Mouse (Mus musculus) retina, postnatal 7 days (tissue): ENCODE results near the gene Osr1.

ENCODE experiments used
- DNase-seq: peaks from one replicate; pipeline ENCODE4 v3.0.0-alpha.2; 2012; ENCODE audit warnings: low read depth, low spot score

The Osr1 gene

DNA sequence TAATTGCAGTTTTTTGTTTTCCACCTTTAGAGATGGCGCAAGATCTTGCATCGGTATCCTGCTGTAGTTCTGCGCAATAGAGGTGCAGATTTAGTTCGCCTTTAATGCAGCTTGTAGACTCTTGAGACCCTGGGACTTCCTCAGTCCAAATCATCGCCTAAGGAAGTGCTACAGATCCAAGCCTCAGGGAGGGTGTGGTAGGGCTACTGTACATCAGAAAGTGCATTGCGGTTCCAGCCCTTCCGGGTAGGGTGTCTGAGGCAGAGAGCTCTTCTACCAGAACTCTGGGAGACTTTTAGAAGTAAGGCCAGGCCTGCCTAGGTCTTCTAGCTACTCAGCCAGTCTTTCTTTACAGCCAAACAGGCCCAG lies 15.2 kb downstream of the Osr1 start:
- no peak for DNase-seq

DNA sequence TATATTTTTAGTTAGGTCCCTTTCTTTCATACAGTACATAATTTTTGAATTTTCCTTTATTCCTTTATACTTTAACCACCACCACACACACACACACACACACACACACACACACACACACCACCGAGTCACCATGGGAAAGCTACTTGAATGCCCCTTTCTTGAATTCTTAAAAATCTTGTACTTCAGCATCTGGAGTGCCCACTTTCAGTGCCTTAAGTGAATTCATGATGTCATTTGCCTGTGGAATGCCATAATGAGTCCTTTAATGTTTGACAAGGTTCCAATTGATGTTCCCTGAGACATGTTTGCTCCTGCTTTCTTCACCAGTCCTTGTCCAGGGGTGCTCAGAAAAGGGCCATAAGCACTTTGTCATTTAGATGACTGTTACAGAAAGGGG lies 17.8 kb downstream of the Osr1 start:
- DNase-seq: no peak

DNA sequence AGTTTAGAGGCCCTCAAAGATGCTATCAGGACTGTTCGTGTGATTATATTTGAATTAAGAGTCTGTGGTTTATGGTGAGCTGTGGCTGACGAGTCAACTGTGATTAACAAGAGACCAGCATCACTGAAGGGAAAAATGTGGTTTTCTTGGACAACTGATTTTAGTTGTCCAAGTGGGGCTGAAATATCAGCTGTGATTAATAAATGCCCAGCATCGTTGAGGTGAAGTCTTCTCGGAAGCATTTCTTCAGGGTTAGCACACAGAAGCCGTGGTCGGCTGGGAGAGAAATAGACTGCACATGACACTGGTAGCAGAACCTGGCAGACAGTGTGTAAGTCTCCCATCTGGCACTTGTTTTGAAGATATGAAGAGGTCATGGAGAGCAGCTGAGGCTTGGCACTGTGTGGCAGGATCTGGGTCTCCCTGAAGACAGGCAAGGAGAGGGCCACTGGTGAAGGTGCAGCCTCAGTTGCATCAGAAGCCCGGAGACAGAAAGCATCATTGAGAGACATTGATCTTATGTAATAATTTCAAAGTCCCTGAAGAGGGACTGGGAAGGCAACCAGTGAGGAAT lies 19.7 kb downstream of the Osr1 start:
- no peak for DNase-seq

DNA sequence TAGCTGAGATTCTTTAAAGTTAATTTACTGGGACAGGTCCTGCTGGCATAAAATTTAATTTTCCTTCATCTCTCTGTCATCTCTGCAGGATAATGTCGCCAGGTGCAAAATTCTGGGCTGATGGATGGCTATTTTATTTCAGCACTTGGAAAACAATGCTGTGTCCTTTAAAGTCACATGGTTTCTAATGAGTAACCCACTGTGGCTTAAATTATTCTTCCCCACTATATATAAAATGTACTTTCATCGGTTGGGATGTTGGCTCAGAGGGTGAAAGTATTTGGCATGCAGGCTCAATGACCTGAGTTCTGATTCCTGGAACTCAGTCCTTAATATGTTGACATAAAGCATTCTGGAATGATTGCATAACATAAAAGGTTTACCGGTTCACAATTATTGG lies 21.2 kb downstream of the Osr1 start:
- no peak for DNase-seq

DNA sequence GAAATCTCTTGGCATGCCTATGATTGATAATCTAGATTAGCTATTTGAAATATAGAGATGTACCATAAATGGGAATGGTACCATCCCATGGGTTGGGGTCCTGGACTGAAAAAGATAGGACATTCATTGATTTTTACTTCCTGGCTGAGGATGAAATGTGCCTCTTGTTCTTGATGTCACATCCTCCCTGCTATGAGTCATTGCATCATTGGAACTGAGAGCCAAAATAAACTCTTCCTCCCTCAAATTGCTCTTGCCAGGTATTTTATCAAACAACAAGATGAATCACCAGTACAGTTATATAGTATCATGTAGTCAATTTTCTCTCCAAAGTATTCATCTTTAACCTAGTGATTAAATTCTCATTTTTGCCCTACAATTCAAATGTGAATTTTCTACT lies 28.3 kb downstream of the Osr1 start:
- no peak for DNase-seq
